Mouse (Mus musculus): ENCODE measurements at regions not wholly inside any gene's neighbourhood (a gene's known extent, or its start where the extent isn't known, plus 50 kb on each side); places are given as distances from the start of the nearest gene placed in this dataset.

- H3K4me1 ChIP-seq (replicated peaks; ENCODE audit: control insufficient read depth, insufficient read depth, low read length): 0 out of 2 replicates have a peak, but pooled peaks cover 3% of the 10 kb centered on the region
- no peak for ATAC-seq
- H3K27ac ChIP-seq (ENCODE audit: low read length): no peak overlapping the region
- no peak overlapping the region for H3K4me2 ChIP-seq (ENCODE audit: low read length)
- 29% methylated on average over 2 of the region's 2 CpGs for WGBS
- H3K36me3 ChIP-seq (ENCODE audit: control insufficient read depth, insufficient read depth): no peaks in the 10 kb centered on the region
- H3K9me3 ChIP-seq (ENCODE audit: control insufficient read depth, low read length): no peaks in the 10 kb centered on the region
- no peaks in the 10 kb centered on the region for H3K27me3 ChIP-seq (replicated peaks; ENCODE audit: control insufficient read depth, insufficient read depth, low read length)
- no peak overlapping the region for H3K4me3 ChIP-seq (replicated peaks; ENCODE audit: low read length)
- H3K9ac ChIP-seq (replicated peaks; ENCODE audit: low read depth, low read length): no peak overlapping the region
These were observed 1510.6 kb downstream of the Slc22a22 start for GRCm38 (mm10) chr15:55966780-55967179.

DNA sequence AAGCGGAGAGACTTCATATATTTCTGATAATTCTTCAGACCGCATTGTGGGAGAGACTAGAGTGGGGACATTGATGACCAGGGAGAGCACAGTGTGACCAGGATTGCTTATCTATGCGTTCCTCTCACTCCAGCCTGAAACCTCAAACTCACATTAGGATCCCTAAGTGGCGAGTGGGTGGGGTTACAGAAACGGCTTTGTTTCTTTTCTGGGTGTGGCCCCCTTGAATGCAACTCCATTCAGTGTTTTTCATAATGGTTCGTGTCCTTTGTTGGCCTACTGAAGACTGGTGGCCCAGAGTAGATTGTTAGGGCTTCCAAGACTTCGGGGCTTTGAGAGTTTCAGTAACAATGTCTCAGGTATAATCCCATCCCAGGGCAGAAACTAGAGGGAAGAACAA lies 1512.1 kb downstream of the Slc22a22 start:
- Histone ChIP-seq H3K9ac (replicated peaks; ENCODE audit: low read depth, low read length) (no peak overlapping the region), H3K4me2 (ENCODE audit: low read length) (no peak overlapping the region), H3K9me3 (ENCODE audit: control insufficient read depth, low read length) (no peaks in the 10 kb centered on the region), H3K36me3 (ENCODE audit: control insufficient read depth, insufficient read depth) (no peaks in the 10 kb centered on the region), H3K4me1 (replicated peaks; ENCODE audit: control insufficient read depth, insufficient read depth, low read length) (0 out of 2 replicates have a peak, but pooled peaks cover 3% of the 10 kb centered on the region), H3K4me3 (replicated peaks; ENCODE audit: low read length) (no peak overlapping the region), H3K27ac (ENCODE audit: low read length) (no peak overlapping the region), H3K27me3 (replicated peaks; ENCODE audit: control insufficient read depth, insufficient read depth, low read length) (no peaks in the 10 kb centered on the region)
- ATAC-seq: no peak
- 70% methylated on average over 7 of the region's 7 CpGs for WGBS

- 98% methylated on average over 3 of the region's 3 CpGs for WGBS
- no peak for ATAC-seq
- no peak overlapping the region for H3K9ac ChIP-seq (replicated peaks; ENCODE audit: low read depth, low read length)
These were observed 1515.3 kb downstream of the Slc22a22 start for GRCm38 (mm10) chr15:55962093-55962492.

More at GRCm38 (mm10) chr15:55962093-55962492, 1515.3 kb downstream of the Slc22a22 start:
- Histone ChIP-seq H3K27me3 (replicated peaks; ENCODE audit: control insufficient read depth, insufficient read depth, low read length) (no peaks in the 10 kb centered on the region), H3K4me1 (replicated peaks; ENCODE audit: control insufficient read depth, insufficient read depth, low read length) (0 out of 2 replicates have a peak, but pooled peaks cover 3% of the 10 kb centered on the region), H3K9me3 (ENCODE audit: control insufficient read depth, low read length) (no peaks in the 10 kb centered on the region), H3K27ac (ENCODE audit: low read length) (no peak overlapping the region), H3K4me3 (replicated peaks; ENCODE audit: low read length) (no peak overlapping the region), H3K4me2 (ENCODE audit: low read length) (no peak overlapping the region), H3K36me3 (ENCODE audit: control insufficient read depth, insufficient read depth) (no peaks in the 10 kb centered on the region)

Measured in forebrain, embryonic 16.5 days (tissue).